Mouse (Mus musculus) stomach, embryonic 14.5 days (tissue): ENCODE results near the gene Lrig1. TPM values are rescaled to one million over a fixed set of nuclear protein-coding genes. Genes with fewer than 3 reads are reported as not detected.

ENCODE experiments used
- ATAC-seq: fragments of 200-750 bp; cut with Nextera tagmentation; 2 replicates; pipeline ENCODE4 v1.8.0; 2017; ENCODE audit warnings: low read depth, moderate TSS enrichment; ENCODE audit not compliant: insufficient number of reproducible peaks, insufficient read depth, low FRiP score
- H3K27ac ChIP-seq: fragments of 300-500 bp; sonication (generic); 2 replicates; pipeline ENCODE4 v1.5.1; 2014; ENCODE audit warnings: mild to moderate bottlenecking, low read length, moderate library complexity, mixed read lengths
- H3K27me3 ChIP-seq: fragments of 300-500 bp; sonication (generic); 2 replicates; pipeline ENCODE4 v1.6.1; 2014; ENCODE audit warnings: low read length, control low read depth, mixed read lengths; ENCODE audit not compliant: control insufficient read depth, insufficient read depth
- H3K36me3 ChIP-seq: fragments of 300-500 bp; sonication (generic); 2 replicates; pipeline ENCODE4 v1.6.1; 2014; ENCODE audit warnings: mild to moderate bottlenecking, control low read depth, low read length, moderate library complexity, mixed read lengths; ENCODE audit not compliant: control insufficient read depth, insufficient read depth
- H3K4me1 ChIP-seq: fragments of 300-500 bp; sonication (generic); 2 replicates; pipeline ENCODE4 v1.6.1; 2014; ENCODE audit warnings: low read length, control low read depth, mixed read lengths; ENCODE audit not compliant: control insufficient read depth, insufficient read depth
- H3K4me2 ChIP-seq: fragments of 300-500 bp; sonication (generic); replicated peaks from 2 replicates; pipeline ENCODE4 v1.6.1; 2014; ENCODE audit warnings: low read depth, low read length, control low read depth
- H3K4me3 ChIP-seq: fragments of 300-500 bp; sonication (generic); 2 replicates; pipeline ENCODE4 v1.5.1; 2014; ENCODE audit warnings: low read depth, low read length, control low read depth
- H3K9ac ChIP-seq: fragments of 300-500 bp; sonication (generic); replicated peaks from 2 replicates; pipeline ENCODE4 v1.6.1; 2014; ENCODE audit warnings: low read depth, mild to moderate bottlenecking, control low read depth, low read length, moderate library complexity, mixed read lengths
- H3K9me3 ChIP-seq: fragments of 300-500 bp; sonication (generic); 2 replicates; pipeline ENCODE4 v1.6.1; 2016; ENCODE audit warnings: low read depth, low read length, control low read depth; ENCODE audit not compliant: control insufficient read depth
- WGBS: fragments of 180-500 bp; shearing (Covaris S2); extraction: QIAGEN DNeasy Blood & Tissue Kit; methylation state at CpG from one replicate; pipeline ENCODE4 v1.1.7; 2014; 5-methylcytosine and 5-hydroxymethylcytosine counted together
- polyA plus RNA-seq: library from polyadenylated mRNA; unstranded; fragments of >200 nt; fragmentation: Nextera tagmentation; extraction: Ambion mirVana; gene quantifications from 2 replicates; pipeline ENCODE4 v1.2.1, GENCODE M21; 2014

The Lrig1 gene
- polyA plus RNA-seq, 1 experiment from 2014 or later, result 49.3 TPM

GRCm38 (mm10) chr6:94695121-94695930 is 4.6 kb downstream of the Lrig1 start:
- H3K27ac ChIP-seq, result no peak overlapping the region
- H3K9ac ChIP-seq, result no peak overlapping the region
- peak overlapping the region; percentile 4; the same call in 1 of the 2 replicates for H3K4me3 ChIP-seq
- 41% methylated on average over 9 of the region's 9 CpGs for WGBS
- H3K4me1 ChIP-seq, result peaks cover 49% of the 10 kb centered on the region
- ATAC-seq, result no peak
- H3K27me3 ChIP-seq, result no peaks in the 10 kb centered on the region
- H3K36me3 ChIP-seq, result no peaks in the 10 kb centered on the region
- H3K9me3 ChIP-seq, result no peaks in the 10 kb centered on the region
- H3K4me2 ChIP-seq, result peak overlapping the region; percentile 62

GRCm38 (mm10) chr6:94694481-94694880 is 5.5 kb downstream of the Lrig1 start:
- H3K4me3 ChIP-seq, result no peak overlapping the region
- H3K27me3 ChIP-seq, result no peaks in the 10 kb centered on the region
- 24% methylated on average over 1 of the region's 1 CpGs for WGBS
- H3K27ac ChIP-seq, result no peak overlapping the region
- no peaks in the 10 kb centered on the region for H3K9me3 ChIP-seq
- peak overlapping the region; percentile 62 for H3K4me2 ChIP-seq
- peaks cover 58% of the 10 kb centered on the region for H3K4me1 ChIP-seq
- ATAC-seq, result no peak
- no peak overlapping the region for H3K9ac ChIP-seq
- no peaks in the 10 kb centered on the region for H3K36me3 ChIP-seq

- H3K36me3 ChIP-seq, result no peaks in the 10 kb centered on the region
- no peaks in the 10 kb centered on the region for H3K9me3 ChIP-seq
- peaks cover 71% of the 10 kb centered on the region for H3K4me1 ChIP-seq
- H3K9ac ChIP-seq, result no peak overlapping the region
- peak overlapping the region; percentile 19 for H3K4me2 ChIP-seq
- H3K27ac ChIP-seq, result peak overlapping the region; percentile 62; the same call in 1 of the 2 replicates
- H3K4me3 ChIP-seq, result no peak overlapping the region; the same call in 1 of the 2 replicates
- ATAC-seq, result no peak
- H3K27me3 ChIP-seq, result no peaks in the 10 kb centered on the region
- WGBS, result 64% methylated on average over 9 of the region's 9 CpGs
These were observed 6.9 kb downstream of the Lrig1 start for GRCm38 (mm10) chr6:94693091-94693490.

GRCm38 (mm10) chr6:94692003-94692402 is 8.0 kb downstream of the Lrig1 start:
- no peak for ATAC-seq
- peaks cover 74% of the 10 kb centered on the region for H3K4me1 ChIP-seq
- H3K27ac ChIP-seq, result peak overlapping the region; percentile 62
- H3K9ac ChIP-seq, result no peak overlapping the region
- WGBS, result 54% methylated on average over 2 of the region's 2 CpGs
- H3K4me2 ChIP-seq, result peak overlapping the region; percentile 19; the same call in 1 of the 2 replicates
- no peaks in the 10 kb centered on the region for H3K36me3 ChIP-seq
- H3K9me3 ChIP-seq, result no peaks in the 10 kb centered on the region
- H3K4me3 ChIP-seq, result no peak overlapping the region
- H3K27me3 ChIP-seq, result no peaks in the 10 kb centered on the region

GRCm38 (mm10) chr6:94690247-94690646 is 9.7 kb downstream of the Lrig1 start:
- Histone ChIP-seq H3K9ac (no peak overlapping the region), H3K9me3 (no peaks in the 10 kb centered on the region), H3K27me3 (no peaks in the 10 kb centered on the region), H3K4me3 (no peak overlapping the region), H3K36me3 (no peaks in the 10 kb centered on the region), H3K4me1 (peaks cover 85% of the 10 kb centered on the region), H3K27ac (peak overlapping the region; percentile 71), H3K4me2 (peak overlapping the region; percentile 25)
- ATAC-seq, result no peak
- 27% methylated on average over 7 of the region's 7 CpGs for WGBS

GRCm38 (mm10) chr6:94688722-94689121 is 11.2 kb downstream of the Lrig1 start:
- H3K4me2 ChIP-seq, result peak overlapping the region; percentile 25; the same call in 1 of the 2 replicates
- H3K4me3 ChIP-seq, result no peak overlapping the region
- no peak overlapping the region for H3K9ac ChIP-seq
- H3K36me3 ChIP-seq, result no peaks in the 10 kb centered on the region
- H3K9me3 ChIP-seq, result no peaks in the 10 kb centered on the region
- H3K27ac ChIP-seq, result no peak overlapping the region
- 49% methylated on average over 4 of the region's 4 CpGs for WGBS
- ATAC-seq, result no peak
- peaks cover 88% of the 10 kb centered on the region for H3K4me1 ChIP-seq
- no peaks in the 10 kb centered on the region for H3K27me3 ChIP-seq

- WGBS, result 43% methylated on average over 6 of the region's 6 CpGs
- Histone ChIP-seq H3K4me1 (peaks cover 83% of the 10 kb centered on the region), H3K27me3 (no peaks in the 10 kb centered on the region), H3K4me2 (0 out of 2 replicates have a peak overlapping the region, but pooled peaks have one; percentile 13), H3K36me3 (no peaks in the 10 kb centered on the region), H3K4me3 (no peak overlapping the region), H3K9me3 (no peaks in the 10 kb centered on the region), H3K27ac (no peak overlapping the region), H3K9ac (no peak overlapping the region)
- no peak for ATAC-seq
These were observed 13.9 kb downstream of the Lrig1 start for GRCm38 (mm10) chr6:94686048-94686447.

GRCm38 (mm10) chr6:94685611-94686010 is 14.3 kb downstream of the Lrig1 start:
- Histone ChIP-seq H3K4me1 (peaks cover 83% of the 10 kb centered on the region), H3K9ac (no peak overlapping the region), H3K4me3 (no peak overlapping the region), H3K9me3 (no peaks in the 10 kb centered on the region), H3K4me2 (0 out of 2 replicates have a peak overlapping the region, but pooled peaks have one; percentile 13), H3K27me3 (no peaks in the 10 kb centered on the region), H3K27ac (peak overlapping the region; percentile 56; the same call in 1 of the 2 replicates), H3K36me3 (no peaks in the 10 kb centered on the region)
- ATAC-seq, result no peak
- 54% methylated on average over 6 of the region's 6 CpGs for WGBS
